Mouse (Mus musculus) embryonic facial prominence, embryonic 12.5 days (tissue): ENCODE data around the gene Urb1. TPM values are rescaled to one million over a fixed set of nuclear protein-coding genes. Genes with fewer than 3 reads are reported as not detected.

Source experiments
- ATAC-seq: fragments of 200-750 bp; cut with Nextera tagmentation; 2 replicates; pipeline ENCODE4 v1.8.0; 2017; ENCODE audit not compliant: insufficient number of reproducible peaks, insufficient read depth, low FRiP score, low TSS enrichment
- H3K27ac ChIP-seq: fragments of 300-500 bp; sonication (generic); 2 replicates; pipeline ENCODE4 v1.5.1; 2016; ENCODE audit warnings: mild to moderate bottlenecking
- H3K27me3 ChIP-seq: fragments of 300-500 bp; sonication (generic); 2 replicates; pipeline ENCODE4 v1.6.1; 2016; ENCODE audit warnings: mild to moderate bottlenecking, moderate library complexity
- H3K36me3 ChIP-seq: fragments of 300-500 bp; sonication (generic); 2 replicates; pipeline ENCODE4 v1.6.1; 2016; ENCODE audit warnings: mild to moderate bottlenecking
- H3K4me1 ChIP-seq: fragments of 300-500 bp; sonication (generic); 2 replicates; pipeline ENCODE4 v1.6.1; 2016
- H3K4me2 ChIP-seq: fragments of 300-500 bp; sonication (generic); replicated peaks from 2 replicates; pipeline ENCODE4 v1.6.1; 2016; ENCODE audit warnings: mild to moderate bottlenecking, moderate library complexity
- H3K4me3 ChIP-seq: fragments of 300-500 bp; sonication (generic); 2 replicates; pipeline ENCODE4 v1.5.1; 2016; ENCODE audit warnings: mild to moderate bottlenecking
- H3K9ac ChIP-seq: fragments of 300-500 bp; sonication (generic); 2 replicates; pipeline ENCODE4 v1.6.1; 2016; ENCODE audit warnings: mild to moderate bottlenecking, moderate library complexity
- H3K9me3 ChIP-seq: fragments of 300-500 bp; sonication (generic); 2 replicates; pipeline ENCODE4 v1.6.1; 2016; ENCODE audit warnings: mild to moderate bottlenecking, moderate library complexity
- WGBS: fragments of 180-500 bp; shearing (Covaris S2); methylation state at CpG from one replicate; pipeline ENCODE4 v1.1.7; 2016; 5-methylcytosine and 5-hydroxymethylcytosine counted together
- polyA plus RNA-seq: library from polyadenylated mRNA; unstranded; fragments of >200 nt; fragmentation: Nextera tagmentation; extraction: Ambion mirVana; gene quantifications from 2 replicates; pipeline ENCODE4 v1.2.1, GENCODE M21; 2016

Urb1 gene
- 12.6 and 13.6 TPM in 2 replicates for polyA plus RNA-seq

GRCm38 (mm10) chr16:90809975-90810715 lies at the start of gene Urb1:
TSS of gene Urb1 (minus strand) at chr16:90810413.
- no peaks in the 10 kb centered on the region for H3K9me3 ChIP-seq
- peaks cover 14% of the 10 kb centered on the region; the same call in 1 of the 2 replicates for H3K4me1 ChIP-seq
- H3K4me3 ChIP-seq: peak within 1 kb of the TSS; percentile 68
- peaks cover 2% of the 10 kb centered on the region; the same call in 1 of the 2 replicates for H3K36me3 ChIP-seq
- under 1% methylated on average over 47 of the region's 47 CpGs for WGBS
- no peaks in the 10 kb centered on the region for H3K27me3 ChIP-seq
- ATAC-seq: peak; percentile 89
- peak within 1 kb of the TSS; percentile 60; the same call in 1 of the 2 replicates for H3K27ac ChIP-seq
- H3K9ac ChIP-seq: peak within 1 kb of the TSS; percentile 41
- H3K4me2 ChIP-seq: peak within 1 kb of the TSS; percentile 61

- no peak overlapping the region for H3K27ac ChIP-seq
- no peaks in the 10 kb centered on the region for H3K9me3 ChIP-seq
- H3K4me3 ChIP-seq: no peak overlapping the region
- H3K4me2 ChIP-seq: no peak overlapping the region
- H3K9ac ChIP-seq: no peak overlapping the region
- H3K27me3 ChIP-seq: no peaks in the 10 kb centered on the region
- 84% methylated on average over 4 of the region's 4 CpGs for WGBS
- H3K36me3 ChIP-seq: no peaks in the 10 kb centered on the region
- ATAC-seq: no peak
- peaks cover 16% of the 10 kb centered on the region for H3K4me1 ChIP-seq
Observed at GRCm38 (mm10) chr16:90858206-90858605, 48.0 kb upstream of the Urb1 start.

- no peak for ATAC-seq
- WGBS: 86% methylated on average over 6 of the region's 6 CpGs
- Histone ChIP-seq H3K4me3 (no peak overlapping the region), H3K9ac (no peak overlapping the region), H3K27me3 (no peaks in the 10 kb centered on the region), H3K9me3 (no peaks in the 10 kb centered on the region), H3K27ac (no peak overlapping the region), H3K4me2 (no peak overlapping the region), H3K36me3 (no peaks in the 10 kb centered on the region), H3K4me1 (peaks cover 26% of the 10 kb centered on the region)
Observed at GRCm38 (mm10) chr16:90856552-90857200, 46.5 kb upstream of the Urb1 start.

- no peak overlapping the region for H3K27ac ChIP-seq
- H3K36me3 ChIP-seq: no peaks in the 10 kb centered on the region
- H3K9me3 ChIP-seq: no peaks in the 10 kb centered on the region
- H3K4me2 ChIP-seq: no peak overlapping the region
- no peak overlapping the region for H3K4me3 ChIP-seq
- peaks cover 5% of the 10 kb centered on the region; the same call in 1 of the 2 replicates for H3K27me3 ChIP-seq
- H3K9ac ChIP-seq: no peak overlapping the region
- H3K4me1 ChIP-seq: peaks cover 38% of the 10 kb centered on the region
- 31% methylated on average over 11 of the region's 11 CpGs for WGBS
- ATAC-seq: no peak
Observed at GRCm38 (mm10) chr16:90851621-90852334, 41.6 kb upstream of the Urb1 start.

- Histone ChIP-seq H3K9me3 (no peaks in the 10 kb centered on the region), H3K9ac (no peak overlapping the region), H3K4me1 (peaks cover 38% of the 10 kb centered on the region), H3K27me3 (peaks cover 5% of the 10 kb centered on the region; the same call in 1 of the 2 replicates), H3K27ac (no peak overlapping the region), H3K4me3 (no peak overlapping the region), H3K4me2 (no peak overlapping the region), H3K36me3 (no peaks in the 10 kb centered on the region)
- WGBS: 50% methylated on average over 7 of the region's 7 CpGs
- no peak for ATAC-seq
Observed at GRCm38 (mm10) chr16:90850881-90851280, 40.7 kb upstream of the Urb1 start.

GRCm38 (mm10) chr16:90849262-90849661 lies 39.0 kb upstream of the Urb1 start:
- WGBS: 52% methylated on average over 12 of the region's 12 CpGs
- no peak for ATAC-seq
- Histone ChIP-seq H3K36me3 (no peaks in the 10 kb centered on the region), H3K4me1 (peaks cover 28% of the 10 kb centered on the region; the same call in 1 of the 2 replicates), H3K4me2 (no peak overlapping the region), H3K27me3 (peaks cover 5% of the 10 kb centered on the region; the same call in 1 of the 2 replicates), H3K9ac (no peak overlapping the region), H3K4me3 (no peak overlapping the region), H3K9me3 (no peaks in the 10 kb centered on the region), H3K27ac (no peak overlapping the region)

- Histone ChIP-seq H3K9me3 (no peaks in the 10 kb centered on the region), H3K9ac (no peak overlapping the region), H3K36me3 (no peaks in the 10 kb centered on the region), H3K4me2 (no peak overlapping the region), H3K27me3 (peaks cover 5% of the 10 kb centered on the region; the same call in 1 of the 2 replicates), H3K4me1 (peaks cover 26% of the 10 kb centered on the region; the same call in 1 of the 2 replicates), H3K27ac (no peak overlapping the region), H3K4me3 (no peak overlapping the region)
- 78% methylated on average over 7 of the region's 7 CpGs for WGBS
- ATAC-seq: no peak
Observed at GRCm38 (mm10) chr16:90848697-90849096, 38.5 kb upstream of the Urb1 start.

GRCm38 (mm10) chr16:90845591-90845990 lies 35.4 kb upstream of the Urb1 start:
- Histone ChIP-seq H3K27me3 (peaks cover 5% of the 10 kb centered on the region; the same call in 1 of the 2 replicates), H3K9ac (no peak overlapping the region), H3K9me3 (no peaks in the 10 kb centered on the region), H3K4me3 (no peak overlapping the region), H3K4me1 (peaks cover 9% of the 10 kb centered on the region; the same call in 1 of the 2 replicates), H3K36me3 (no peaks in the 10 kb centered on the region), H3K27ac (no peak overlapping the region), H3K4me2 (no peak overlapping the region)
- no peak for ATAC-seq
- 78% methylated on average over 13 of the region's 13 CpGs for WGBS

GRCm38 (mm10) chr16:90845038-90845437 lies 34.8 kb upstream of the Urb1 start:
- ATAC-seq: no peak
- peaks cover 9% of the 10 kb centered on the region; the same call in 1 of the 2 replicates for H3K4me1 ChIP-seq
- H3K27me3 ChIP-seq: peaks cover 5% of the 10 kb centered on the region; the same call in 1 of the 2 replicates
- 85% methylated on average over 6 of the region's 6 CpGs for WGBS
- no peak overlapping the region for H3K4me2 ChIP-seq
- H3K27ac ChIP-seq: no peak overlapping the region
- H3K4me3 ChIP-seq: no peak overlapping the region
- H3K9ac ChIP-seq: no peak overlapping the region
- H3K9me3 ChIP-seq: no peaks in the 10 kb centered on the region
- H3K36me3 ChIP-seq: no peaks in the 10 kb centered on the region

- WGBS: 63% methylated on average over 9 of the region's 9 CpGs
- no peak overlapping the region for H3K27ac ChIP-seq
Observed at GRCm38 (mm10) chr16:90842164-90842563, 32.0 kb upstream of the Urb1 start.

GRCm38 (mm10) chr16:90837431-90837830 lies 27.2 kb upstream of the Urb1 start:
- no peak overlapping the region for H3K9ac ChIP-seq
- no peaks in the 10 kb centered on the region for H3K36me3 ChIP-seq
- H3K27me3 ChIP-seq: peaks cover 13% of the 10 kb centered on the region; the same call in 1 of the 2 replicates
- H3K27ac ChIP-seq: no peak overlapping the region
- H3K4me3 ChIP-seq: no peak overlapping the region
- no peak overlapping the region for H3K4me2 ChIP-seq
- WGBS: 74% methylated on average over 8 of the region's 8 CpGs
- H3K9me3 ChIP-seq: no peaks in the 10 kb centered on the region
- no peak for ATAC-seq
- peaks cover 16% of the 10 kb centered on the region for H3K4me1 ChIP-seq

More at GRCm38 (mm10) chr16:90842164-90842563, 32.0 kb upstream of the Urb1 start:
- H3K4me1 ChIP-seq: peaks cover 5% of the 10 kb centered on the region; the same call in 1 of the 2 replicates
- no peaks in the 10 kb centered on the region for H3K27me3 ChIP-seq
- no peaks in the 10 kb centered on the region for H3K36me3 ChIP-seq
- no peak overlapping the region for H3K4me2 ChIP-seq
- H3K4me3 ChIP-seq: no peak overlapping the region
- ATAC-seq: no peak
- H3K9ac ChIP-seq: no peak overlapping the region
- no peaks in the 10 kb centered on the region for H3K9me3 ChIP-seq
